In genomic region chr6:125271455-125272227, GRCm38 (mm10) we compare ENCODE assay signal across 8 mouse cellular contexts. TPM values are rescaled to one million over a fixed set of nuclear protein-coding genes. Genes with fewer than 3 reads are reported as not detected.
DNase-seq lines count a peak whose midpoint lies in the region; ATAC-seq lines count a peak whose summit lies in the region.

No protein-coding gene starts in this region.

- peak overlapping the region; percentile 44 for H3K4me2 ChIP-seq in hindbrain, embryonic 13.5 days

- peaks cover 16% of the 10 kb centered on the region; the same call in 1 of the 2 replicates for H3K27me3 ChIP-seq in hindbrain, embryonic 13.5 days

- H3K4me1 ChIP-seq in hindbrain, embryonic 13.5 days (replicated peaks), result peaks cover 3% of the 10 kb centered on the region

- peak; percentile 98 for DNase-seq in NIH3T3 (ENCODE audit: low read depth)
- peak; percentile 96 to 97 for DNase-seq in cerebellum, postnatal 10 days
- DNase-seq in frontal cortex, postnatal 14 days (ENCODE audit: low spot score in 2 of 2), result peak; percentile 83 to 91
- peak; percentile 80 to 94 for DNase-seq in layer of hippocampus, postnatal 25 days (ENCODE audit: extremely low spot score in 1 of 2, low spot score in 1 of 2)
- DNase-seq in lung, postnatal 25 days (ENCODE audit: low spot score), result peak; percentile 95
- peak; percentile 95 for DNase-seq in retina, embryonic 14.5 days (ENCODE audit: low spot score)
- DNase-seq in thymus, postnatal 4 days, result peak; percentile 91

- H3K36me3 ChIP-seq in hindbrain, embryonic 13.5 days, result no peaks in the 10 kb centered on the region

- no peak overlapping the region for H3K27ac ChIP-seq in hindbrain, embryonic 13.5 days

- no peak overlapping the region for H3K9ac ChIP-seq in hindbrain, embryonic 13.5 days

- no peak overlapping the region for H3K4me3 ChIP-seq in hindbrain, embryonic 13.5 days

- ATAC-seq in hindbrain, embryonic 13.5 days (ENCODE audit: low FRiP score), result peak; percentile 88

- H3K9me3 ChIP-seq in hindbrain, embryonic 13.5 days, result no peaks in the 10 kb centered on the region

- WGBS in hindbrain, embryonic 13.5 days, result 22% methylated on average over 17 of the region's 17 CpGs

RNA-seq across cellular contexts. Expression of gene Tuba3a, which starts 14.2 kb away (rescaled TPM):
- not detected in 2 replicates for polyA plus RNA-seq in hindbrain, embryonic 13.5 days (2015; fragmentation: Nextera tagmentation; extraction: Ambion mirVana)
- total RNA-seq in layer of hippocampus, postnatal 25 days (2021), result not detected

RNA-seq across cellular contexts. Expression of gene Cd27, which starts 34.8 kb away (rescaled TPM):
- polyA plus RNA-seq in hindbrain, embryonic 13.5 days (2015; fragmentation: Nextera tagmentation; extraction: Ambion mirVana), result 1.5 and 2.2 TPM in 2 replicates
- total RNA-seq in layer of hippocampus, postnatal 25 days (2021), result not detected

RNA-seq across cellular contexts. Expression of gene Tapbpl, which starts 40.0 kb away (rescaled TPM):
- 4.3 and 5.0 TPM in 2 replicates for polyA plus RNA-seq in hindbrain, embryonic 13.5 days (2015; fragmentation: Nextera tagmentation; extraction: Ambion mirVana)
- 1 to 10 TPM; 2.5 to 3.3 TPM for total RNA-seq in layer of hippocampus, postnatal 25 days (2021)

RNA-seq across cellular contexts. Expression of gene Ltbr, which starts 42.0 kb away (rescaled TPM):
- polyA plus RNA-seq in hindbrain, embryonic 13.5 days (2015; fragmentation: Nextera tagmentation; extraction: Ambion mirVana), result 13.5 and 15.2 TPM in 2 replicates
- total RNA-seq in layer of hippocampus, postnatal 25 days (2021), result 10 to 100 TPM in 1 of 2 experiments, 1 to 10 TPM in 1; 8.7 to 10.2 TPM

RNA-seq across cellular contexts. Expression of gene Scnn1a, which starts 48.8 kb away (rescaled TPM):
- polyA plus RNA-seq in hindbrain, embryonic 13.5 days (2015; fragmentation: Nextera tagmentation; extraction: Ambion mirVana), result 0.29 and 0.31 TPM in 2 replicates
- 1 to 10 TPM; 3.8 to 3.9 TPM for total RNA-seq in layer of hippocampus, postnatal 25 days (2021)
